Mouse (Mus musculus) small intestine, adult 2 months (tissue): ENCODE data around the gene Spa17. TPM values are rescaled to one million over a fixed set of nuclear protein-coding genes. Genes with fewer than 3 reads are reported as not detected.

ENCODE experiments used
- H3K27ac ChIP-seq: fragments of 200-500 bp; 2 replicates; pipeline ENCODE4 v1.5.1; 2012; ENCODE audit warnings: low read depth, low read length, control low read depth, inconsistent platforms; ENCODE audit not compliant: insufficient read depth
- H3K27me3 ChIP-seq: fragments of 200-500 bp; 2 replicates; pipeline ENCODE4 v1.6.1; 2012; ENCODE audit warnings: mild to moderate bottlenecking, moderate library complexity, low read length, inconsistent platforms; ENCODE audit not compliant: control insufficient read depth, insufficient read depth
- H3K36me3 ChIP-seq: fragments of 200-500 bp; 2 replicates; pipeline ENCODE4 v1.6.1; 2012; ENCODE audit warnings: mild to moderate bottlenecking, low read length, control low read depth, inconsistent platforms; ENCODE audit not compliant: control insufficient read depth, insufficient read depth
- H3K4me1 ChIP-seq: fragments of 200-500 bp; 2 replicates; pipeline ENCODE4 v1.6.1; 2012; ENCODE audit warnings: low read length, inconsistent platforms, mixed read lengths; ENCODE audit not compliant: control insufficient read depth, insufficient read depth, insufficient read length
- H3K4me3 ChIP-seq: fragments of 200-500 bp; 2 replicates; pipeline ENCODE4 v1.5.1; 2012; ENCODE audit warnings: low read depth, mild to moderate bottlenecking, control low read depth, inconsistent platforms, low read length, moderate library complexity
- CTCF ChIP-seq: fragments of 200-500 bp; IDR thresholded peaks from 2 replicates; pipeline ENCODE4 v1.5.1; 2012; ENCODE audit warnings: low read depth, mild to moderate bottlenecking, control low read depth, inconsistent platforms, low read length, moderate library complexity, mixed read lengths; ENCODE audit not compliant: insufficient replicate concordance, insufficient read length; ENCODE audit errors: extremely low read depth
- POLR2A ChIP-seq: fragments of 200-500 bp; IDR thresholded peaks from 2 replicates; pipeline ENCODE4 v1.6.1; 2012; ENCODE audit warnings: low read depth, mild to moderate bottlenecking, control low read depth, inconsistent platforms, low read length, moderate library complexity
- WGBS: fragments of 180-500 bp; shearing (Covaris S2); methylation state at CpG from one replicate; pipeline ENCODE4 v1.1.7; 2018; 5-methylcytosine and 5-hydroxymethylcytosine counted together
- polyA plus RNA-seq: library from polyadenylated mRNA; depleted of rRNA; stranded (reverse); fragments of >200 nt; gene quantifications from 2 replicates; pipeline ENCODE4 v1.2.3, GENCODE M21; 2012

The Spa17 gene
- polyA plus RNA-seq, 1 experiment: 0.42 TPM

GRCm38 (mm10) chr9:37629941-37630340, 16.4 kb upstream of the Spa17 start:
- no peaks in the 10 kb centered on the region for H3K4me1 ChIP-seq
- TF ChIP-seq CTCF: no peak
- no peak overlapping the region for H3K4me3 ChIP-seq
- peaks cover 27% of the 10 kb centered on the region for H3K36me3 ChIP-seq
- H3K27ac ChIP-seq: no peak overlapping the region
- H3K27me3 ChIP-seq: no peaks in the 10 kb centered on the region
- WGBS: 79% methylated on average over 2 of the region's 2 CpGs

DNA sequence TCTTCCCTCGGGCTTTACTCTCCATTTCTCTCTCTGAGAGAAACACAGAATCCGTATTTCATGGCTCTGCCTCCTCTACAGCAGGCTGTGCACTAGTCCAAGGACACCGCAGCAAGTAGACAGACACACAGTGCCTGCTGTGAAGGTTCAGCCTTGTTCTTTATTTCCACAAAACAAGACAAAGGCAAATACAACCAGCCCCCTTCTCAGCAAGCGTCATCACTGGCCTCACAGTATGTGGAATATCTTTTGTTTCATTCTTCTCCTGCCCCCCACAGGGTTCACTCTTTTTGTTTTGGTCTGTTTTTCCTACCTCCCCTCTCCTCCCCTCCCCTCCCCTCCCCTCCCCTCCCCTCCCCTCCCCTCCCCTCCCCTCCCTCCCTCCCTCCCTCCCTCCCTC, 15.1 kb upstream of the Spa17 start:
- no peak for TF ChIP-seq POLR2A
- TF ChIP-seq CTCF: no peak
- peaks cover 29% of the 10 kb centered on the region for H3K36me3 ChIP-seq
- no peaks in the 10 kb centered on the region for H3K4me1 ChIP-seq
- WGBS: 85% methylated on average over 4 of the region's 4 CpGs
- no peaks in the 10 kb centered on the region for H3K27me3 ChIP-seq
- no peak overlapping the region for H3K4me3 ChIP-seq
- no peak overlapping the region for H3K27ac ChIP-seq

DNA sequence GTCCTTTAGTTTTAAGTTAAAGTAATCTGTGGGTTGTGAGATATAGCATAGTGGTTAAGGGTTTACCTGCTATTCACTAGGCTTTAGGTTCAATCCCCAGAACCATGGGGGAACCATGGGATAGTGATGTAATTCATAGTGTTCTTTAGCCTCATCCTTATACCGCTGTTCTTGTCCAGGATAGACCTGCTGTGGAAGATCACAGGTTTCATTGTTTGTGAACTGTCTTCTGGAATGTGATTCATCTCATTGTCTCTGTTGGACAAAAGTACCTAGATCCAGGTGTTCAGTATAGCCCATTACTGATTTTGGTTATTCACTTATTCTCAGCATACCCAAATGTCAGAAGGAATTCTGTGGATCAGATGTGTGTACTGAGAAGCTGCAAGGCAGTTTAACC, 13.7 kb upstream of the Spa17 start:
- no peaks in the 10 kb centered on the region for H3K4me1 ChIP-seq
- 98% methylated on average over 1 of the region's 1 CpGs for WGBS
- H3K4me3 ChIP-seq: no peak overlapping the region
- H3K27me3 ChIP-seq: no peaks in the 10 kb centered on the region
- peaks cover 28% of the 10 kb centered on the region for H3K36me3 ChIP-seq
- no peak for TF ChIP-seq CTCF
- TF ChIP-seq POLR2A: no peak
- H3K27ac ChIP-seq: no peak overlapping the region

GRCm38 (mm10) chr9:37626103-37626567, 12.6 kb upstream of the Spa17 start:
- 49% methylated on average over 3 of the region's 3 CpGs for WGBS
- Histone ChIP-seq H3K27ac (no peak overlapping the region), H3K27me3 (no peaks in the 10 kb centered on the region), H3K4me3 (no peak overlapping the region), H3K36me3 (peaks cover 25% of the 10 kb centered on the region), H3K4me1 (no peaks in the 10 kb centered on the region)
- TF ChIP-seq POLR2A (no peak), CTCF (no peak)

GRCm38 (mm10) chr9:37625641-37626040, 12.1 kb upstream of the Spa17 start:
- Histone ChIP-seq H3K27me3 (no peaks in the 10 kb centered on the region), H3K27ac (no peak overlapping the region), H3K4me3 (no peak overlapping the region), H3K36me3 (peaks cover 25% of the 10 kb centered on the region), H3K4me1 (no peaks in the 10 kb centered on the region)
- 77% methylated on average over 7 of the region's 7 CpGs for WGBS
- no peak for TF ChIP-seq POLR2A
- TF ChIP-seq CTCF: no peak

- 87% methylated on average over 3 of the region's 3 CpGs for WGBS
- H3K27me3 ChIP-seq: no peaks in the 10 kb centered on the region
- H3K4me1 ChIP-seq: no peaks in the 10 kb centered on the region
- no peak overlapping the region for H3K27ac ChIP-seq
- TF ChIP-seq CTCF: no peak
- no peak for TF ChIP-seq POLR2A
- no peak overlapping the region for H3K4me3 ChIP-seq
- H3K36me3 ChIP-seq: peaks cover 23% of the 10 kb centered on the region
Observed at GRCm38 (mm10) chr9:37625129-37625528, 11.6 kb upstream of the Spa17 start.

DNA sequence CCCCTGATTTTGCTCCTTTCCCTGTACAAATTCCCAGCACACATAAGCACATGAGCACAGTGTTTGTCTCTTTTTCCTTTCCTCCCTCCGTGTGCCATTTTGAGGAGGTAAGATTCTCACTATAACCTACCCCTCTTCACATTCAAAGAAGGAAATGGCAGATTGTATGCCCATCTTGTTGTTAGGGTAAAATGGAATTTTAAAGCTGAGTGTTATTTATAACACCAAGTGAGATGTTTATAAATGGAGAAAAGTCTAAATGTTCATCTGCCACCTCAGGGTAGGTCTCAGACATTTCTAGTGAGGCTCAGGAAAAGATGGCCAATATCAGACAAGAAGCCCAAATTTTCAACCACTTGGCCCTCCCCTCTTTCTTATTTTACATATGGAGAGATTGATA, 11.0 kb upstream of the Spa17 start:
- H3K4me1 ChIP-seq: no peaks in the 10 kb centered on the region
- H3K27me3 ChIP-seq: no peaks in the 10 kb centered on the region
- no peak overlapping the region for H3K27ac ChIP-seq
- WGBS: 79% methylated on average over 1 of the region's 1 CpGs
- peaks cover 23% of the 10 kb centered on the region for H3K36me3 ChIP-seq
- TF ChIP-seq CTCF (no peak), POLR2A (no peak)
- H3K4me3 ChIP-seq: no peak overlapping the region

- Histone ChIP-seq H3K4me3 (no peak overlapping the region), H3K27me3 (no peaks in the 10 kb centered on the region), H3K27ac (no peak overlapping the region), H3K36me3 (peaks cover 20% of the 10 kb centered on the region), H3K4me1 (no peaks in the 10 kb centered on the region)
- 91% methylated on average over 3 of the region's 3 CpGs for WGBS
- no peak for TF ChIP-seq POLR2A
- TF ChIP-seq CTCF: no peak
Observed at GRCm38 (mm10) chr9:37623981-37624380, 10.5 kb upstream of the Spa17 start.
